Mouse (Mus musculus): ENCODE measurements at regions not wholly inside any gene's neighbourhood (a gene's known extent, or its start where the extent isn't known, plus 50 kb on each side); places are given as distances from the start of the nearest gene placed in this dataset.

DNA sequence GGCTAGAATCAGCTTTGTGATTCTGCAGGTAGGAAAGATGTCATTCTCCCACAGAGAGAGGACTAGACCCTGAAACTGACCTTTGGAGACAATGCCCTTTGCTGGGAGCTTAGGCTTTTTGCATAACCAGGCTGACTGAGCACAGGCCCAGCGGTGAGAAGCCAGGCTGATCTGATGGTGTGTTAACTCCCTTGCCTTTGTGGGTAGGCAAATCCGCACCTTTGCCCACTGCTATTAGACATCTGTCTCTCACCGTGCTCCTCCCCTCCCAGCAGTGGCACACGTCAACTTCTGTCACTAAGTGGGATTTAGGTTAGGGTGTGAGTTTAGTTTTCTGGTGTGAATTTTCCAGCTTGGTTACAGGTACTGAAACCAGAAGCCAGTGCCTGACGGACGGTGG is 114.4 kb upstream of the Id2 start:
- H3K4me2 ChIP-seq (replicated peaks; ENCODE audit: low read depth), result no peak overlapping the region
- no peak overlapping the region for H3K9ac ChIP-seq (ENCODE audit: low read length)
- H3K36me3 ChIP-seq (ENCODE audit: control insufficient read depth, insufficient read depth, low read length), result no peaks in the 10 kb centered on the region
- 0 out of 2 replicates have a peak, but pooled peaks cover 3% of the 10 kb centered on the region for H3K9me3 ChIP-seq (ENCODE audit: control insufficient read depth, low read length)
- no peak overlapping the region for H3K4me3 ChIP-seq (ENCODE audit: low read depth, low read length)
- TF ChIP-seq EP300 (optimal IDR thresholded peaks at IDR 0.05), result no peak
- TF ChIP-seq CTCF (IDR thresholded peaks at IDR 0.05; ENCODE audit: low read depth), result no peak
- H3K4me1 ChIP-seq (replicated peaks; ENCODE audit: control insufficient read depth, insufficient read depth), result no peaks in the 10 kb centered on the region
- H3K27me3 ChIP-seq (ENCODE audit: control insufficient read depth, insufficient read depth, low read length), result no peaks in the 10 kb centered on the region
- 83% methylated on average over 6 of the region's 6 CpGs for whole genome bisulfite sequencing
- no peak overlapping the region for H3K27ac ChIP-seq (replicated peaks)
- ATAC-seq (ENCODE audit: low FRiP score, low TSS enrichment) (no peak), DNase-seq (ENCODE audit: low spot score) (no peak)

DNA sequence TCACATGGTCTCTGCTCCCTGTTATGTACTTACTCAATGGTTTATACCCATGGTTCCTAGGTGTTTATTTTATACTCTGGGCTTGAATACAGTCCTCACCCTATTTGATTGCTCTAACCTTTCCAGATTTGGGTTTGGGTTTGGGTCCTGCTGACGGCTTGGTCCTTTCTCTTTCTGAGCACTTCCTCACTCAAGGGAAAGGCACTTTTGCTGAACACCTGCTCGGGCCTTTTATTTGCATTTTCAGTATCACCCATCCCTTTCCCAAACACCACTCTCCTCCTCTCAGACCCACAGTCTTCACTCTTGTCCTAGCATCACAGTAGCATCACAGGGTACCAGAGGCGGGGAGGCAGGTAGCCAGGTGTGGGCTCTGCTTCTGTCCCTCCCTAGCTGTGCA is 113.7 kb upstream of the Id2 start:
- ATAC-seq (ENCODE audit: low FRiP score, low TSS enrichment) (no peak; the same call in 1 of the 2 replicates), DNase-seq (ENCODE audit: low spot score) (no peak)
- H3K4me2 ChIP-seq (replicated peaks; ENCODE audit: low read depth), result no peak overlapping the region
- H3K9ac ChIP-seq (ENCODE audit: low read length), result no peak overlapping the region
- no peaks in the 10 kb centered on the region for H3K4me1 ChIP-seq (replicated peaks; ENCODE audit: control insufficient read depth, insufficient read depth)
- WGBS, result 82% methylated on average over 3 of the region's 3 CpGs
- no peak overlapping the region for H3K4me3 ChIP-seq (ENCODE audit: low read depth, low read length)
- TF ChIP-seq CTCF (IDR thresholded peaks at IDR 0.05; ENCODE audit: low read depth) (no peak), EP300 (optimal IDR thresholded peaks at IDR 0.05) (no peak)
- no peaks in the 10 kb centered on the region for H3K36me3 ChIP-seq (ENCODE audit: control insufficient read depth, insufficient read depth, low read length)
- 0 out of 2 replicates have a peak, but pooled peaks cover 3% of the 10 kb centered on the region for H3K9me3 ChIP-seq (ENCODE audit: control insufficient read depth, low read length)
- H3K27ac ChIP-seq (replicated peaks), result no peak overlapping the region
- no peaks in the 10 kb centered on the region for H3K27me3 ChIP-seq (ENCODE audit: control insufficient read depth, insufficient read depth, low read length)

DNA sequence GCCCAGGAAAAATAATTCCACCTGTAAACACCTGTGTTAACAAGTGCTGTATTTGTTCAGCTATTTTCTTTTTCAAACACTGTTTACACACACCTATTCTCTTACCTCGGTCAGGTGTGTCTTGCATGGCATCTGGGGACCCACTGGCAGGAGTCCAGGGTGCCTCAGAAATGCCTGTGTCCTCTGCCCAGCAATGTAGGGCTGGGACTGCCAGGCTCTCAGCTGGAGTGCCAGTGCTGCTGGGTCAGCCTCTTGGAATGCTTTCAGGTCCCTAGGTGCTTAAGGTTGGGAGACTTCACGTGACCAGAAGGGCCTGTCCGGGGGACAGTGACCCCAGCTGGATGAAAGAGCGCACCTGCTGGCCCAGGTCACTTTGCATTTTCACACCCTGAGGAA is 112.4 kb upstream of the Id2 start:
- Histone ChIP-seq H3K4me2 (replicated peaks; ENCODE audit: low read depth) (no peak overlapping the region), H3K36me3 (ENCODE audit: control insufficient read depth, insufficient read depth, low read length) (no peaks in the 10 kb centered on the region), H3K4me3 (ENCODE audit: low read depth, low read length) (no peak overlapping the region), H3K9ac (ENCODE audit: low read length) (no peak overlapping the region), H3K27ac (replicated peaks) (peak overlapping the region; percentile 49; the same call in 1 of the 2 replicates), H3K9me3 (ENCODE audit: control insufficient read depth, low read length) (0 out of 2 replicates have a peak, but pooled peaks cover 3% of the 10 kb centered on the region), H3K4me1 (replicated peaks; ENCODE audit: control insufficient read depth, insufficient read depth) (no peaks in the 10 kb centered on the region), H3K27me3 (ENCODE audit: control insufficient read depth, insufficient read depth, low read length) (no peaks in the 10 kb centered on the region)
- ATAC-seq (ENCODE audit: low FRiP score, low TSS enrichment) (peak; percentile 81), DNase-seq (ENCODE audit: low spot score) (peak; percentile 74)
- 46% methylated on average over 4 of the region's 4 CpGs for WGBS
- TF ChIP-seq EP300 (optimal IDR thresholded peaks at IDR 0.05) (no peak), CTCF (IDR thresholded peaks at IDR 0.05; ENCODE audit: low read depth) (no peak)

DNA sequence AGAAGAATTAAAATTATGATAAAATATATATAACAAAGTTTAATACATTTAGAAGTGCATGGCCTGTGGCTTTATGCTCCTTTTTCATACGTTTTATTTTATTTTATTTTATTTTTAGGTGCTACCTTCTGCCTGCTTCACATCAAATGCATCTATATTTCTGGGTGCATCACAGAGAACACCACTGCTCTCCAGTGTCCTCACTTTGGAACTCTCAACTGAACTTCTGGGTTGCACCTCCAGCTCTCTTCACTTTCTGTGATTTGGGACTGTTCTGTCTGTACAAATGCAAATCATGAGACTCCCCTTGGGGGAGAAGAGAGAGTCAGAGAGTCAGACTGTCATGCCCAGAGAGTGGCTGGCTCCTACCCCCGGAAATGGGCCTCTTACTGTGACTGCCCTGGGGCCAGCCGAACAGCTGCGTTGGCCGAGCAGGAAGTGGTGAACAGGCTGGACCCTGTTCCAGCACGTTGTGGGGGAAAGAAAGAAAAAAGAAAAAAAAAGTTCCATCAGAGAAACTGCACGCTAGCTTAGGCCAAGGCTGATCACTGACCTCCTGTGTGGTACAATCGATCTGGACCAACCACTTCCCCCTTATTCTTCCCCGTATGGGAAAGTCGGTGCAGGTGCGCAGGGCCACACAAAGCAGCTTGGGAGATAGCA is 111.9 kb upstream of the Id2 start:
- H3K27me3 ChIP-seq (ENCODE audit: control insufficient read depth, insufficient read depth, low read length), result no peaks in the 10 kb centered on the region
- DNase-seq (ENCODE audit: low spot score) (peak; percentile 41), ATAC-seq (ENCODE audit: low FRiP score, low TSS enrichment) (peak; percentile 85)
- no peak overlapping the region for H3K4me2 ChIP-seq (replicated peaks; ENCODE audit: low read depth)
- H3K4me3 ChIP-seq (ENCODE audit: low read depth, low read length), result no peak overlapping the region
- no peak for TF ChIP-seq EP300 (optimal IDR thresholded peaks at IDR 0.05)
- no peak for TF ChIP-seq CTCF (IDR thresholded peaks at IDR 0.05; ENCODE audit: low read depth)
- no peaks in the 10 kb centered on the region for H3K4me1 ChIP-seq (replicated peaks; ENCODE audit: control insufficient read depth, insufficient read depth)
- 0 out of 2 replicates have a peak, but pooled peaks cover 3% of the 10 kb centered on the region for H3K9me3 ChIP-seq (ENCODE audit: control insufficient read depth, low read length)
- no peaks in the 10 kb centered on the region for H3K36me3 ChIP-seq (ENCODE audit: control insufficient read depth, insufficient read depth, low read length)
- H3K27ac ChIP-seq (replicated peaks), result peak overlapping the region; percentile 49; the same call in 1 of the 2 replicates
- no peak overlapping the region for H3K9ac ChIP-seq (ENCODE audit: low read length)
- 29% methylated on average over 11 of the region's 11 CpGs for WGBS

DNA sequence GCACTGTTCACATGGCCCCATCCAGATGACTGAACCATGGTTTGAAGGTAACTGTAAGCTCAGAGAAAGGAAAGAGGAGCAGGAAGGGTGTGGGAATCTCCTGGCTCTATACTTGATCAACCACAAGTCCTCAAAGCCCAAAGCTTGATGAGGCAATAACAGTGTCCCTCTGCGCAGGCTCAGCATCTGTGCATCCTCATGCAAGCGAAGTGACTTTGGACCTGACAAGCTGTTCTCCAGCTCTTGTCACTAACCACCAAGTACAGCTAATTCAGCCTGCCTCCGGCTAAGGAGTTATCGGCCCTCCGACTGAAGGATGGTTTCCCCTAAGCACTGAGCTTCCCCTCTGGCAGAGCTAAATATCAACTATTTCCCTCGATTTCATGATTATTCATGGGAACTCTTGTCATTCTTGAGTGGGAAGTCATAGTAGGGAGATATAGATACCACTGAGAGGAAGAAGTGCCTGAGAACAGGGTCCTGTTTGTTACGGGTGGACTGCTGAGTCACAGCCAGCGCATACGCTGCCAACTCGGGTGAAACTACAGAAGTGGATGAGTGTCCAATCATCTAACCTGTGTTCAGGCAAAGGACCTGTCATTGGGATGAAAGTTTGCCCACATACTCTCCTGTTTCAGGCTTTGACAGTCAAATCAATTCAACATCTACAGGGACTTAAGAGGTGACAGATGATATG is 106.6 kb upstream of the Id2 start:
- H3K9ac ChIP-seq (ENCODE audit: low read length), result no peak overlapping the region
- H3K9me3 ChIP-seq (ENCODE audit: control insufficient read depth, low read length), result no peaks in the 10 kb centered on the region
- TF ChIP-seq CTCF (IDR thresholded peaks at IDR 0.05; ENCODE audit: low read depth), result no peak
- ATAC-seq (ENCODE audit: low FRiP score, low TSS enrichment) (no peak), DNase-seq (ENCODE audit: low spot score) (no peak)
- H3K4me2 ChIP-seq (replicated peaks; ENCODE audit: low read depth), result no peak overlapping the region
- H3K4me3 ChIP-seq (ENCODE audit: low read depth, low read length), result no peak overlapping the region
- no peak overlapping the region for H3K27ac ChIP-seq (replicated peaks)
- H3K4me1 ChIP-seq (replicated peaks; ENCODE audit: control insufficient read depth, insufficient read depth), result no peaks in the 10 kb centered on the region
- 83% methylated on average over 10 of the region's 10 CpGs for WGBS
- H3K27me3 ChIP-seq (ENCODE audit: control insufficient read depth, insufficient read depth, low read length), result no peaks in the 10 kb centered on the region
- no peaks in the 10 kb centered on the region for H3K36me3 ChIP-seq (ENCODE audit: control insufficient read depth, insufficient read depth, low read length)

GRCm38 (mm10) chr12:25200161-25200560 is 103.2 kb upstream of the Id2 start:
- Histone ChIP-seq H3K4me3 (ENCODE audit: low read depth, low read length) (no peak overlapping the region), H3K9me3 (ENCODE audit: control insufficient read depth, low read length) (no peaks in the 10 kb centered on the region), H3K27me3 (ENCODE audit: control insufficient read depth, insufficient read depth, low read length) (no peaks in the 10 kb centered on the region), H3K9ac (ENCODE audit: low read length) (no peak overlapping the region), H3K4me2 (replicated peaks; ENCODE audit: low read depth) (no peak overlapping the region), H3K27ac (replicated peaks) (no peak overlapping the region), H3K4me1 (replicated peaks; ENCODE audit: control insufficient read depth, insufficient read depth) (no peaks in the 10 kb centered on the region), H3K36me3 (ENCODE audit: control insufficient read depth, insufficient read depth, low read length) (no peaks in the 10 kb centered on the region)
- TF ChIP-seq CTCF (IDR thresholded peaks at IDR 0.05; ENCODE audit: low read depth), result no peak
- no peak for TF ChIP-seq EP300 (optimal IDR thresholded peaks at IDR 0.05)
- WGBS, result 47% methylated on average over 4 of the region's 4 CpGs
- ATAC-seq (ENCODE audit: low FRiP score, low TSS enrichment) (no peak), DNase-seq (ENCODE audit: low spot score) (no peak)

Data from stomach, postnatal 0 days (tissue).